Mouse (Mus musculus) neural tube, embryonic 12.5 days (tissue): ENCODE measurements around the gene Dctn3. TPM values are rescaled to one million over a fixed set of nuclear protein-coding genes. Genes with fewer than 3 reads are reported as not detected.

Experiments used
- polyA plus RNA-seq: library from polyadenylated mRNA; unstranded; fragments of >200 nt; fragmentation: Nextera tagmentation; extraction: Ambion mirVana; gene quantifications from 2 replicates; pipeline ENCODE4 v1.2.1, GENCODE M21; 2016

Gene Dctn3
- polyA plus RNA-seq, 1 experiment from 2014 or later, result 225 TPM

Other genes with a start within 250 kb of the Dctn3 start
- 6.4 and 8.9 TPM in 2 replicates for gene AI464131, start 220.1 kb downstream of the Dctn3 start, polyA plus RNA-seq
- 3.7 and 5.1 TPM in 2 replicates for gene 1110017D15Rik, start 205.8 kb downstream of the Dctn3 start, polyA plus RNA-seq
- gene Fam219a, start 153.6 kb downstream of the Dctn3 start, polyA plus RNA-seq, result 17.4 and 18.3 TPM in 2 replicates
- gene Dnaic1, start 153.4 kb downstream of the Dctn3 start, polyA plus RNA-seq, result 1.8 and 1.9 TPM in 2 replicates
- gene Enho, start 82.8 kb downstream of the Dctn3 start, polyA plus RNA-seq, result 73.6 and 74.1 TPM in 2 replicates
- gene Cntfr, start 26.1 kb downstream of the Dctn3 start, polyA plus RNA-seq, result 32.8 and 36.4 TPM in 2 replicates
- gene Il11ra1, start 23.2 kb downstream of the Dctn3 start, polyA plus RNA-seq, result 73.3 and 79.5 TPM in 2 replicates
- 65.9 and 66.9 TPM in 2 replicates for gene Rpp25l, start 9.6 kb downstream of the Dctn3 start, polyA plus RNA-seq
- 1.4 and 1.5 TPM in 2 replicates for gene Arid3c, start 8.0 kb upstream of the Dctn3 start, polyA plus RNA-seq
- gene Galt, start 32.1 kb upstream of the Dctn3 start, polyA plus RNA-seq, result 25.2 and 27.3 TPM in 2 replicates
- 60.7 and 63.7 TPM in 2 replicates for gene Sigmar1, start 33.0 kb upstream of the Dctn3 start, polyA plus RNA-seq
- gene Ccl27a, start 51.1 kb upstream of the Dctn3 start, polyA plus RNA-seq, result 133 and 136 TPM in 2 replicates
- not detected in 2 replicates for gene Gm21541, start 180.4 kb upstream of the Dctn3 start, polyA plus RNA-seq
- 4.6 TPM in 2 replicates for gene Gm20878, start 218.4 kb upstream of the Dctn3 start, polyA plus RNA-seq
- 0.23 TPM in 1 of 2 replicates, not detected in the other for gene Fam205a4, start 242.9 kb upstream of the Dctn3 start, polyA plus RNA-seq